Mouse (Mus musculus) monocyte, adult 59 days (primary cell): ENCODE measurements around the gene Ly6g6e. TPM values are rescaled to one million over a fixed set of nuclear protein-coding genes. Genes with fewer than 3 reads are reported as not detected.

ENCODE experiments used
- total RNA-seq, 2 experiments: library from RNA; stranded (reverse); gene quantifications; one replicate each; pipeline ENCODE4 v1.2.4; 2023

Ly6g6e gene
- not detected for total RNA-seq

GRCm38 (mm10) chr17:35076507-35077176 is at the start of gene Ly6g6e:
Ly6g6e (plus strand) TSS chr17:35076902.

GRCm38 (mm10) chr17:35027277-35028068 is 49.2 kb upstream of the Ly6g6e start, which contains the start of gene Sapcd1:
Sapcd1 (minus strand) TSS chr17:35028016.

DNA sequence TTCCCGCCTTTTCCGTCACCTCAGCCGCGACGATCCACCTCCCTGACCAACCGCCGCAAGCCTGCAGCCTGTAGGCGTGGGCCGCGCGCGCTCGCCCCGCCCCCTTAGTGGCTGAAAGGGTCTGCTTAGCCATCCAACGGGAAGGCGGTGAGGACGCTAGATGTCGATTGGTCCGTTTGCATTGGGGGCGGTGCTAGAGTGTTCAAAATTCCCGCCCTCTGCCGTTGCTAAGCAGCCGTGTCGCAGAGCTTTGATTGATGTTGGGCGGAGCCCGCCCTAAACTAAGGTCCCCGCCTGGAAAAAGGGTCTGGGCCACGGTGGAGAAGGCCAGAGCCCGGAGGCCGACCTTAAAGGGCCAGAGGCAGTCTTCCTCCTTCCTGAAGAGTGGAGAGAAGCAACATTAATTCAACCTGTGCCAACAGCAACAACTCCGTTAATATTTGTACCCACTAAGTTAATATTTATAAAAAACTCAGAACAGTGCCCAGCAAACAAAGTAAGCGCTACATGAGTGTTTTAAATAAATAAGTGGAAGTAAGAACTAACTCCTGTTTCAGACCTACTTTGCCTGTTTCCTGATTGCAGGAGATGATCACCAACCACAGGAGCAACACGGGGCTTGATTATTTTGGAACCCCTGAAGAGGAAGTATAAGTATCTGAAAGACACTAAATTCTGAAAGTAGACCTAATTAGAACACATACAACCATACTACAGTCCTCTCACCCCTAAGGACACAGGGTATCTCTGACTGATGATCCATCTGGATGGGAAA is 29.8 kb upstream of the Ly6g6e start, which contains the start of gene Msh5:
Gene Msh5, minus strand, starts transcription at position 65 of the 775 bp plus-strand sequence.

GRCm38 (mm10) chr17:35049561-35050016 is 27.1 kb upstream of the Ly6g6e start, which contains the start of gene Clic1:
Clic1 (plus strand) TSS chr17:35049966.

DNA sequence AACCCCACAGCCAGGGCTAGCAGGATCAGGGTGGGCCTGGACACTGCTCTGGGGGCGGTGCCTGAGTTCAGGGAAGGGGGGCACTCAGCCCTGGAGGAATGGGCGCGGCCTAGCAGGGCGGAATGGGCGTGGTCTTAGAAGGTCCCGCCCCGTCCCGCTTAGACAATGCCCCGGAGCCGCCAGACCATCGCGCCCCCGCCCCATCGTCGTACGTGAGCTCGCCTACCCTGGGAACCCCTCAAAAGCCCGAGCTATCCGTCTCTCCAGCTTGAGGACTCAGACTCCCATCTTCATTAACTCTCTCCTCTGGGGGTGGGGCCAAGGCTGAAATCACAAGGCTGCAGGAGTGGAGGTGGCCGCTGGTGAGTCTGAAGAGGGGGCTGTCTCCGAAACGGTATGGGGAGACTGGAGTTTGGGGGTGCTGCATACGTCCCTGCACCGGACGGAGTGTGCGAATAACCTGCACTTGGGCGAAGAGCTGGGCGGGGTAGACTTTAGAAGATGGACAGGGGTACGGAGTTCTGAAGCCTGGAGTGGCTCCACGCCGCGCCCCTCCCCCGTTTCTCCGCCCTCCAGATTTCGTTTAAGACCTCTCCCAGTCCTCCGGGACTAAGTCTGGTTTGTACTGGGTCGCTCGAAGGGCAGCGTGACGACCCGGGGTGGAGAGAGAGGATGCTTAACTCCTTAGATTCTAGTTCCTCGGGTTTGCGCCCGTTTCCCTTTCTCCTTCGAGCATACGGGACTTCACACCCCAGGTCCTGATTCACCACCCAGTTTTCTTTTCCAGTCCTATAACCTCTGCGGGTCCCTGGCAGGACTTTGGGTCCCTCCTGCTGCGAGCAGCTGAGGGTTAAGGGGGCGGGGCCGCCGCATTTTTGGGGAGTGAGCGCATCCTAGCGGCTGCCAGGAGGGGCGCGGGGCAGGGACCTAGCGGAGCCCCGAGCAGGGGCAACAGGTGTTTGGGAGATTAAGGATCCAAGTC is 17.5 kb upstream of the Ly6g6e start, which contains the start of gene Ddah2:
Gene Ddah2, plus strand, starts transcription at position 125 of the 982 bp plus-strand sequence.

GRCm38 (mm10) chr17:35064951-35065947 is 11.5 kb upstream of the Ly6g6e start, which contains the start of gene Ly6g6c:
Ly6g6c (plus strand) TSS chr17:35065388.

GRCm38 (mm10) chr17:35066084-35066483 is 10.6 kb upstream of the Ly6g6e start, which contains the start of gene Mpig6b:
Mpig6b (minus strand) TSS chr17:35066184.

GRCm38 (mm10) chr17:35077786-35078233 is 1.1 kb downstream of the Ly6g6e start, which contains the start of gene Ly6g6d:
Ly6g6d (minus strand) TSS chr17:35078065.

DNA sequence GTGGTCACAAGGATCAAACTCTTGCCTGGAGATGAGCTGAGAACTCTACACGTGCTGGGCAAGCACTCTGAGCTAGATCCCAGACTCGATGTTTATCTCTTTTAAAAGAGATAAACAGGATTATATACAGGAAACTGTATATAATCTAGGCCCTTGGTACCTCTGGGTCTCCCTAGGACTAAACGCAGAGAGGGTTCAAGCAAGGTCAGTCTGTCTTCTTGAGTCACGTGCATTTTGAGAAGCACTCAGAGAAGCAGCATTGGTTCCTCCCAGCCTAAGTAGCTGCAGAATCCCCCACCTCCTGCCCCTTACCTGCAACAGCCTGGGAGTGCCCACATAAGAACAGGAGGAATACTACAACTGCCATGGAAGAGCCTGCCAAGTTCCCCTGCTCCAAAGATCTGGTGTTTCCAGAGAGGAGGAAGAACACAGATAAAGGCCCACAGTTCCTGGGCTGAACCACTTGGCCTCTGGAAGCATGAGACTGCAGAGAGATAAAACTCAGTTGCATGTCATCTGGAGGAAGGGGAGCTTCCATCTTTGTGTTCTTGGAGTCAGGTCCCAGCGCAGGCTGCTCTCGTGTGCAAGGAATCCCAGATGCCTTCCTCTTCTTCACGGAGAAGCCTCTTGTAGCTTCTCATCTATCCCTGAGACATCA is 8.6 kb downstream of the Ly6g6e start, which contains the start of gene Ly6g6f:
Gene Ly6g6f, minus strand, starts transcription at position 403 of the 658 bp plus-strand sequence.

GRCm38 (mm10) chr17:35088825-35089644 is 12.3 kb downstream of the Ly6g6e start, which contains the start of gene Abhd16a:
Abhd16a (plus strand) TSS chr17:35089263.

DNA sequence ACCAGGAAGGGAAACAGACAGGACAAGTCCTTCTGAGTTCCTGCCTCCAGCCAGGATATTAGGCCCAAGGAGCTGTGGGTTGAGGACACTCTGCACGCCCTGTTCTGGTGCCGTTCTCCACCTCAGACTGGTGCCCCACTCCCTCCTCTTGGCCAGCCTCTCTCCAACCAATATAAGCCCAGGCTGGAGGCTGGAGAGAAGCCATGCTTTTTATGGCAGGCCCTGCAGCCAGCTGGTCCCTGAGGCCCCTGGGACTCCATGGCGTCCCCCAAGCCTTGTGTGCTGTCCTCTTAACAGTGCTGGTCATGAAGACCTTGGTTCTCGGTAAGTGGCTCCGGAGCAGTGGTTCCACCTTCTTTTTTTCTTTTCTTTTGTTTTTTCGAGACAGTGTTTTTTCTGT is 31.4 kb downstream of the Ly6g6e start, which contains the start of gene Ly6g5c:
Gene Ly6g5c, plus strand, starts transcription at position 183 of the 400 bp plus-strand sequence.

GRCm38 (mm10) chr17:35115046-35116019 is 38.6 kb downstream of the Ly6g6e start, which contains the start of gene Ly6g5b:
Ly6g5b (minus strand) TSS chr17:35115428.

DNA sequence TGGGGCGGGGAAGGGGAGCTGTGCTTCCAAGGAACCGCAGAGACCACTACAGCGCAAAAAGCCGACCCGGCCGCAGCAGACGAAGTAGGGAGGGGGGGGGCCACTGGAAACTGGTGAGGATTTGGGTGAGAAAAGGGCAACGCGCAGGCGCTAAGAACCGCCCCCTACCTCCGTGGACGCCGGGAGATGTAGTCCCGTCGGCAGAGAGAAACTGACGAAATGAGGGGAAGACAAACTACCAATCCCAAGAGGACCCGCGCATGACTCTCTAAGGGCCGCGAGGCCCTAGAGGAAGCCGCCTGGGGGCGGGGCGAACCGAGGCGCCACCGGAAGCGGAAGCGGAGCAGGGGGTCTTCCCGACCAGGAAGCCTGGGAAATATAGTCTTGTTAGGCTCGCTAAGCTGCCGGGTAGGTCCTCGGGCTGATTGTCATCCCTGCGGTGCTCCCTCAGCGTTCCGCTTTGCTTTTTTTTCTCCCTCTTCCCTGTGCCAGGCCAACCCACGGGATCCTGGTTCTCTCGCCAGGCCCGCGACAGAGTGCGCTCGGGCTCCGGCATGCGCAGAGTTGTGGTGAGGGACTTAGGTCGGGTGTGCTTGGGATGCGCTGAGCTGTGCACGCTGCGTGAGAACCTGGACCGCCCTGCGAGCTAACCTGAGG is 44.6 kb downstream of the Ly6g6e start, which contains the start of gene Gpank1:
Gene Gpank1, plus strand, starts transcription at position 313 of the 657 bp plus-strand sequence.

DNA sequence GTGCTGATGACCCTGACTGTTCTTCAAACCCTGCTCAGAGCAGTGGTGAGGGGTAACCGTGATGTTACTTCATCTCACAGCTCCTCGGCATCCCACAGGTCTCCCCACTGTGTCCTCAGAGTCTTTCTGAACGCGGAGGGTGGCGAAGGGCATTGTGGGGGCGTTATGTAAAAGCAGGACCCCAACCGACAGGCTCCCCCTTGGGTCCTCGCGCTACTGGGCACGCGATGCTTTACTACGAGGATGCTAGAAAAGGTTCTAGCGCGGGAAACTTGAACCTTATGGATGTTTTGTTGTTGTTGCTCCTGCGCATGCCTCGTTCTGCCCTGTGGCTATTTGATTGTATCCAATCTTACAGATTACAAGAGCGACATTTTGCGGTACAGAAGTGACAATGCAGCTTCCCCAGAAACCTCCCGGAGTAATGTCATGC is 45.2 kb downstream of the Ly6g6e start, which contains the start of gene Csnk2b:
Gene Csnk2b, minus strand, starts transcription at position 183 of the 433 bp plus-strand sequence.

DNA sequence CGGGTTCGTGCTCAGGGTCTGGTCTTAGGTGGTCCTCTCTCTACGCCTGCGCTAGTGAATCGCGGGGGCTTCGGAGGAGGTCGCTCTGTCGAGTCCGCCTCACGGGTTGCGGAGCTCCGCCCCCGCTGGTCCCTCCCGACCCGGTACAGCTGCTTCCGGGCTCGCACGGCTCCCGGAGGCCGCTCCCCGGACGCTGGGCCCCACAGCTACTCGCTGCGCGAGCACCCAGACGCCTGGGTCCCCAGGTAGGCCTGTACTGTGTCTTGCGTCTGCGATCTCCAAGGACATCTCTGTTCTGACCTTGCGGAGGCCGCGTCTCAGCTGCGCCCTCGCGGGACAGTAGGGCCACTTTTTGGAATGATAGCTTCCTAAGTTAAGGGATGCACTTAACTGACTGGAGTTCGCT is 49.5 kb downstream of the Ly6g6e start, which contains the start of gene D17H6S53E:
Gene D17H6S53E, plus strand, starts transcription at position 168 of the 406 bp plus-strand sequence.

